Mouse (Mus musculus): Measurements from ENCODE around the gene Havcr2. TPM values are rescaled to one million over a fixed set of nuclear protein-coding genes. Genes with fewer than 3 reads are reported as not detected.

The Havcr2 gene
- total and polyA plus RNA-seq, 3 experiments, result 0.27 to 0.60 TPM; not detected in 1

DNA sequence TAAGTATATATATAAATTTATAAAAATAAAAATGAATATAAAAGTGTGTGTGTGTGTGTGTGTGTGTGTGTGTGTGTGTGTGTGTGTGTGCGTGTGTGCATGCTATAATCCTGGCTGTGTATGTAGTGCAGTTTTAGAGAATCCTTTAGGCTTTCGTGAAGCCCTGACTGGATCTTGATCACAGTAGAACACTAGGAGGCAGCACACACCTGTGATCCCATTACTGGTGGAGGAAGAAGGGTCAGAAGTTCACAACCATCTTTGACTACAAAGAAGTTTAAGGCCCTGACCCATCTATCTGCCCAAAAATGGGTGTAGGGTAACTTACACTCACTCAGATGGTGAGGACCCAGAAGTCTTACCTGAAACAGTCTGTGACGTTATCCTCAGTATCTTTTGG is 68.0 kb downstream of the Havcr2 start (continued):
- TF ChIP-seq ZMIZ1 (IDR thresholded peaks at IDR 0.05; ENCODE audit: low read depth, low read length) (no peak), GABPA (IDR thresholded peaks at IDR 0.05; ENCODE audit: insufficient replicate concordance, low read depth, low read length) (no peak), CHD2 (IDR thresholded peaks at IDR 0.05; ENCODE audit: low read length) (no peak), SIN3A (IDR thresholded peaks at IDR 0.05; ENCODE audit: low read length) (no peak)

DNA sequence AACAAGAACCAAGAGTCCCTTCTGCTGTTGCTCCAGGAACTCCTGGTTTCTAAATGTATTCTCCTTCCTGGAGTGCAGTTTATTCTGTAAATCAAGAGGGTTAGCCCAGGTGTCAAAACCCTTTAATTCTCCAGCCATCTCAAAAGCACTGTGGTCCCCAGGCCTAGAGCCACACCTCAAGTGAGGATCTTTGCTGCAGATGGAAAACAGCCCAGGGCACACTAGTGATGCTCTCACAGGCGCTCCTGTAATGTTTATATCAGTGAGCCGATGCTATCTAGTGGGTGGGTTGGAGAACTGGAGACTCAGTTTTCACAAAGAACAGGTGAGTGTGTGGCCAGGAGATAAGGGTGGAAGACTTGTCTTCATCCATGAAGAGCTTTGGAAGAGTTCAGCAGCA is 69.2 kb downstream of the Havcr2 start, which contains the start of gene Gm12169:
Gene Gm12169, plus strand, starts transcription at position 301 of the 400 bp plus-strand sequence.
- Histone ChIP-seq H3K27ac (ENCODE audit: insufficient read depth, low read depth) (no peak within 1 kb of the TSS), H3K9ac (ENCODE audit: insufficient read depth, low read depth) (no peak within 1 kb of the TSS), H3K4me2 (ENCODE audit: insufficient read depth, low read depth, poor library complexity, severe bottlenecking) (no peak within 1 kb of the TSS), H3K9me3 (replicated peaks; ENCODE audit: low read length) (no peaks in the 10 kb centered on the region), H3K36me3 (replicated peaks in 1 of 2; ENCODE audit: control insufficient read depth in 1 of 2, insufficient read depth in 1 of 2, low read length in 1 of 2) (no peaks in the 10 kb centered on the region), H3K4me1 (ENCODE audit: control insufficient read depth in 1 of 2, insufficient read depth in 2 of 2) (peaks cover 0 to 4% of the 10 kb centered on the region in 2 experiments; a peak in 1 of 4 replicates), H3K4me3 (replicated peaks in 1 of 3; ENCODE audit: low read depth in 2 of 3, low read length in 2 of 3, poor library complexity in 1 of 3) (no peak within 1 kb of the TSS), H3K27me3 (replicated peaks) (no peaks in the 10 kb centered on the region), H3K79me2 (replicated peaks; ENCODE audit: control insufficient read depth, extremely low read depth, insufficient read depth, poor library complexity, severe bottlenecking) (no peaks in the 10 kb centered on the region)
- DNase-seq (ENCODE audit: extremely low read depth), result no peak
- dilution Hi-C loops (cut with MboI; ENCODE audit: extremely low pct_ligation_motif_present, extremely low pct_unique_long_range_greater_than_20kb, low sequenced_read_pairs), result no loop called here
- TF ChIP-seq UBTF (IDR thresholded peaks at IDR 0.05; ENCODE audit: low read depth, low read length), result no peak
- in situ Hi-C loops (cut with MboI; ENCODE audit: low pct_ligation_motif_present, low pct_unique_long_range_greater_than_20kb, low sequenced_read_pairs), result loop anchor here (10.0 kb wide), 1 partner anchor 211 kb away; the partner anchor contains the start of gene Havcr1

- peak overlapping the region; percentile 97 for H3K4me2 ChIP-seq (ENCODE audit: insufficient read depth, low read depth, poor library complexity, severe bottlenecking)
- peaks cover 3 to 14% of the 10 kb centered on the region in 2 experiments; a peak in 3 of 4 replicates for H3K4me1 ChIP-seq (ENCODE audit: control insufficient read depth in 1 of 2, insufficient read depth in 2 of 2)
- in situ Hi-C loops (cut with MboI; ENCODE audit: low pct_ligation_motif_present, low pct_unique_long_range_greater_than_20kb, low sequenced_read_pairs) (no loop called here), dilution Hi-C loops (cut with MboI; ENCODE audit: extremely low pct_ligation_motif_present, extremely low pct_unique_long_range_greater_than_20kb, low sequenced_read_pairs) (no loop called here)
- peak; percentile 62 for DNase-seq (ENCODE audit: extremely low read depth)
- H3K9me3 ChIP-seq (replicated peaks; ENCODE audit: low read length), result no peaks in the 10 kb centered on the region
- H3K27ac ChIP-seq (ENCODE audit: insufficient read depth, low read depth), result no peak overlapping the region
- H3K79me2 ChIP-seq (replicated peaks; ENCODE audit: control insufficient read depth, extremely low read depth, insufficient read depth, poor library complexity, severe bottlenecking), result no peaks in the 10 kb centered on the region
- H3K9ac ChIP-seq (ENCODE audit: insufficient read depth, low read depth), result no peak overlapping the region
- no peaks in the 10 kb centered on the region for H3K36me3 ChIP-seq (replicated peaks in 1 of 2; ENCODE audit: control insufficient read depth in 1 of 2, insufficient read depth in 1 of 2, low read length in 1 of 2)
- peak overlapping the region in 1 of 3 experiments; percentile 21 for H3K4me3 ChIP-seq (replicated peaks in 1 of 3; ENCODE audit: low read depth in 2 of 3, low read length in 2 of 3, poor library complexity in 1 of 3)
- H3K27me3 ChIP-seq (replicated peaks), result no peaks in the 10 kb centered on the region
- no peak for TF ChIP-seq UBTF (IDR thresholded peaks at IDR 0.05; ENCODE audit: low read depth, low read length)
- TF ChIP-seq MEF2A (IDR thresholded peaks at IDR 0.05; ENCODE audit: borderline replicate concordance, low read depth, low read length), result peak; percentile 37; the same call in 1 of the 2 replicates
- TF ChIP-seq EP300 (IDR thresholded peaks at IDR 0.05; ENCODE audit: low read length), result peak; percentile 95
- no peak for TF ChIP-seq PAX5 (IDR thresholded peaks at IDR 0.05; ENCODE audit: low read length)
- TF ChIP-seq NRF1 (IDR thresholded peaks at IDR 0.05; ENCODE audit: low read depth, low read length), result no peak
- no peak for TF ChIP-seq MYC (IDR thresholded peaks at IDR 0.05; ENCODE audit: low read depth, low read length)
- no peak; the same call in 1 of the 2 replicates for TF ChIP-seq CHD2 (IDR thresholded peaks at IDR 0.05; ENCODE audit: low read length)
- no peak for TF ChIP-seq SMC3 (IDR thresholded peaks at IDR 0.05; ENCODE audit: low read depth, low read length)
- peak; percentile 93 for TF ChIP-seq ZNF384 (IDR thresholded peaks at IDR 0.05; ENCODE audit: low read depth, low read length)
- TF ChIP-seq BHLHE40 (IDR thresholded peaks at IDR 0.05; ENCODE audit: low read depth, low read length), result peak; percentile 32; the same call in 1 of the 2 replicates
- TF ChIP-seq RAD21 (IDR thresholded peaks at IDR 0.05; ENCODE audit: low read depth, low read length), result no peak; the same call in 1 of the 2 replicates
- no peak for TF ChIP-seq GABPA (IDR thresholded peaks at IDR 0.05; ENCODE audit: insufficient replicate concordance, low read depth, low read length)
- no peak for TF ChIP-seq USF1 (IDR thresholded peaks at IDR 0.05; ENCODE audit: low read depth, low read length)
- peak; percentile 82; the same call in 1 of the 2 replicates for TF ChIP-seq RCOR1 (conservative IDR thresholded peaks at IDR 0.05; ENCODE audit: low read depth, low read length)
- peak; percentile 55 for TF ChIP-seq ETS1 (conservative IDR thresholded peaks at IDR 0.05; ENCODE audit: low read depth, low read length)
- no peak for TF ChIP-seq USF2 (conservative IDR thresholded peaks at IDR 0.05; ENCODE audit: low read depth, low read length)
- TF ChIP-seq ZC3H11A (IDR thresholded peaks at IDR 0.05; ENCODE audit: low read depth, low read length), result no peak
- peak; percentile 96 for TF ChIP-seq IRF4 (IDR thresholded peaks at IDR 0.05; ENCODE audit: low read depth, low read length)
- no peak for TF ChIP-seq POLR2A (IDR thresholded peaks at IDR 0.05; ENCODE audit: low read depth, low read length)
- TF ChIP-seq TCF12 (IDR thresholded peaks at IDR 0.05; ENCODE audit: low read depth, low read length), result peak; percentile 73
- no peak for TF ChIP-seq MXI1 (IDR thresholded peaks at IDR 0.05; ENCODE audit: low read depth, low read length)
- no peak for TF ChIP-seq MAX (IDR thresholded peaks at IDR 0.05; ENCODE audit: low read length)
- TF ChIP-seq E2F4 (IDR thresholded peaks at IDR 0.05; ENCODE audit: insufficient replicate concordance, low read depth, low read length), result no peak
- TF ChIP-seq JUN (IDR thresholded peaks at IDR 0.05; ENCODE audit: insufficient read depth, low read depth, low read length), result peak; percentile 54; the same call in 1 of the 2 replicates
- no peak for TF ChIP-seq KAT2A (IDR thresholded peaks at IDR 0.05; ENCODE audit: insufficient replicate concordance, low read length)
- no peak for TF ChIP-seq CHD1 (IDR thresholded peaks at IDR 0.05; ENCODE audit: low read depth, low read length)
- no peak for TF ChIP-seq POLR2AphosphoS2 (IDR thresholded peaks at IDR 0.05; ENCODE audit: low read depth, low read length)
- TF ChIP-seq SIN3A (IDR thresholded peaks at IDR 0.05; ENCODE audit: low read length), result no peak
- no peak for TF ChIP-seq NELFE (IDR thresholded peaks at IDR 0.05; ENCODE audit: low read depth, low read length)
These were observed 75.4 kb downstream of the Havcr2 start for GRCm38 (mm10) chr11:46530149-46530548.

All from CH12.LX (cell line).